Mouse (Mus musculus) heart, postnatal 0 days (tissue): Measurements from ENCODE around the gene Wnt7b.

Experiments used
- CTCF ChIP-seq: IDR thresholded peaks from 2 replicates; pipeline ENCODE4 v1.5.1; 2016; ENCODE audit warnings: antibody characterized with exemption, control low read depth, low read depth
- EP300 ChIP-seq: IDR thresholded peaks from 2 replicates; pipeline ENCODE4 v1.6.1; 2016; ENCODE audit warnings: antibody characterized with exemption, low read depth

- no peak for TF ChIP-seq EP300
- no peak for TF ChIP-seq CTCF
These were observed 26.5 kb downstream of the Wnt7b start for GRCm38 (mm10) chr15:85555799-85556198.
